Mouse (Mus musculus) ES-E14 (cell line): ENCODE measurements around the gene Flnb.

Experiments
- CHD2 ChIP-seq: IDR thresholded peaks from 2 replicates; pipeline ENCODE4 v1.6.1; 2014; ENCODE audit warnings: mild to moderate bottlenecking, low read depth, low read length, inconsistent platforms
- ZNF384 ChIP-seq: IDR thresholded peaks from 2 replicates; pipeline ENCODE4 v1.6.1; 2012; ENCODE audit warnings: low read depth, low read length, inconsistent platforms

DNA sequence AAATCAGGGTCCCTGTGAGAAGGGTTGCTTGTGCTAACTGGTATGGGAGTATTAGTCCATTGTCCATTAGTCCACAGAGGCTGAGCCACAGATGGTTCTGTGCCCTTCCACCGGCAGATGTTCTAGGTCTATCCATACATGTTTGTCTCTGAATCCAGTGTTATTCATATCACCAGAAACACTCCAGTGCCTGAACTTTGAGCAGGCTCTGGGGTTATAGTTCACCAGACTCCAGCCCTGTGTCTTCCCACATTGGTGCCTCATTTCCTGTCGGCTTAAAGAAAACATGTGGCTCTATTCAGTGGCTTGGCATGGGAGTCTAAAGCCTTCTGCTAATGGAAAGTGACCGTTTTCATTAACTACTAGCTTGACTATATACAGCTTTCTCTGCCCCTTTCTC lies 50.1 kb downstream of the Flnb start:
- TF ChIP-seq CHD2 (no peak), ZNF384 (no peak)
